In the genomic region with DNA sequence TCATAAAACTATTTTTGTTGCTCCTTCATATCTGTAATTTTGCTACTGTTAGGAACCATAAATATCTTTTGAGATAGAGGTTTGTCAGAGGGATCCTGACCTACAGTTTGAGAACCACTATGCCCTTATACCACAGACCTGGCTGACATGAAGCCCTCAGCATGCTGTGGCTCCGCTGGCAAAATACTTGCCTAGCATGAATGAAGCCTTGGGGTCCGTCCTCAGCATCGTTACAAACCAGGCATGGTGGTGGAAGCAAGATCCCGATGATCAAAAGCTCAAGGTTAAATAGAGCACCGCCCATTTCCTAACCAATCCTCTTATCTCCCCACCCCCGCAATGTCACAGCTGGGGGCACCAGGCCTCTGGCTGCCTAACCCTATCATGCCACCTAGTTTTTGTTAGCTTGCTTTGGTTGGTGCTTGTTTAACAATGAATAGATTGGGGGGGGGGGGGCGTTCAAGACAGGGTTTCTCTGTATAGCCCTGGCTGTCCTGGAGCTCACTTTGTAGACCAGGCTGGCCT, we compare ENCODE assay signal across 12 mouse cellular contexts. TPM values are rescaled to one million over a fixed set of nuclear protein-coding genes. Genes with fewer than 3 reads are reported as not detected.
DNase-seq lines count a peak whose midpoint lies in the region; ATAC-seq lines count a peak whose summit lies in the region.
"Had no signal": no experiment of that assay in that cellular context is flagged by ENCODE, and none has a peak within 500 bp of the region (broad histone marks: within the 10 kb centered on the region; RNA-seq: fewer than 3 reads in every experiment).

No protein-coding gene starts in this region.

- DNase-seq in ZHBTc4 (ENCODE audit: low read depth, low spot score) = peak; percentile 50
- DNase-seq in thymus, postnatal 36 days = peak; percentile 44 to 62
- no peak for DNase-seq in right cerebral cortex, adult 2 months (ENCODE audit: low spot score in 2 of 2)
- DNase-seq in kidney, postnatal 25 days = no peak
- DNase-seq: gastrocnemius, postnatal 25 days; kidney, postnatal 14 days; lung, postnatal 36 days had no signal

- ATAC-seq in midbrain, embryonic 13.5 days = no peak
- ATAC-seq in midbrain, embryonic 15.5 days (replicated peaks) = no peak
- 0 out of 2 replicates have a peak, but pooled peaks have one; percentile 22 for ATAC-seq in liver, embryonic 16.5 days (ENCODE audit: low read depth)

- H3K4me1 ChIP-seq in midbrain, embryonic 13.5 days (replicated peaks) = peaks cover 47% of the 10 kb centered on the region
- H3K4me1 ChIP-seq in midbrain, embryonic 15.5 days = peaks cover 38% of the 10 kb centered on the region
- peaks cover 5% of the 10 kb centered on the region for H3K4me1 ChIP-seq in liver, embryonic 16.5 days (ENCODE audit: control insufficient read depth, low read depth, low read length)

- no peak overlapping the region for H3K4me2 ChIP-seq in midbrain, embryonic 13.5 days (replicated peaks)
- H3K4me2 ChIP-seq in midbrain, embryonic 15.5 days = no peak overlapping the region
- no peak overlapping the region; the same call in 1 of the 2 replicates for H3K4me2 ChIP-seq in liver, embryonic 16.5 days (ENCODE audit: low read depth, low read length)
- H3K4me2 ChIP-seq: limb, embryonic 15.5 days had no signal

- H3K27ac ChIP-seq in midbrain, embryonic 13.5 days = peak overlapping the region; percentile 85
- H3K27ac ChIP-seq in midbrain, embryonic 15.5 days = no peak overlapping the region
- H3K27ac ChIP-seq in liver, embryonic 16.5 days (ENCODE audit: low read length) = no peak overlapping the region
- H3K27ac ChIP-seq: limb, embryonic 15.5 days had no signal

- H3K9me3 ChIP-seq in midbrain, embryonic 13.5 days = no peaks in the 10 kb centered on the region
- no peaks in the 10 kb centered on the region for H3K9me3 ChIP-seq in midbrain, embryonic 15.5 days
- H3K9me3 ChIP-seq in liver, embryonic 16.5 days (replicated peaks; ENCODE audit: control insufficient read depth, low read length) = no peaks in the 10 kb centered on the region
- H3K9me3 ChIP-seq: limb, embryonic 15.5 days had no signal

- H3K9ac ChIP-seq in midbrain, embryonic 13.5 days (replicated peaks) = no peak overlapping the region
- H3K9ac ChIP-seq in midbrain, embryonic 15.5 days = no peak overlapping the region
- no peak overlapping the region for H3K9ac ChIP-seq in liver, embryonic 16.5 days (ENCODE audit: low read depth, low read length)
- H3K9ac ChIP-seq: limb, embryonic 15.5 days had no signal

- 16% methylated on average over 7 of the region's 7 CpGs for WGBS in midbrain, embryonic 13.5 days
- WGBS in midbrain, embryonic 15.5 days = 11% methylated on average over 7 of the region's 7 CpGs
- WGBS in liver, embryonic 16.5 days (ENCODE audit: insufficient replicate concordance) = 5% methylated on average over 7 of the region's 7 CpGs

- peaks cover 44% of the 10 kb centered on the region for H3K36me3 ChIP-seq in midbrain, embryonic 13.5 days
- peaks cover 14% of the 10 kb centered on the region for H3K36me3 ChIP-seq in midbrain, embryonic 15.5 days (replicated peaks)
- H3K36me3 ChIP-seq in liver, embryonic 16.5 days (ENCODE audit: control insufficient read depth, insufficient read depth) = peaks cover 13% of the 10 kb centered on the region

- H3K27me3 ChIP-seq in midbrain, embryonic 13.5 days = no peaks in the 10 kb centered on the region
- no peaks in the 10 kb centered on the region for H3K27me3 ChIP-seq in midbrain, embryonic 15.5 days (replicated peaks)
- no peaks in the 10 kb centered on the region for H3K27me3 ChIP-seq in liver, embryonic 16.5 days (ENCODE audit: control insufficient read depth, insufficient read depth, low read depth, low read length)
- H3K27me3 ChIP-seq: CH12.LX; limb, embryonic 15.5 days had no signal

- no peak overlapping the region for H3K4me3 ChIP-seq in midbrain, embryonic 13.5 days (replicated peaks)
- H3K4me3 ChIP-seq in midbrain, embryonic 15.5 days = no peak overlapping the region
- no peak overlapping the region for H3K4me3 ChIP-seq in liver, embryonic 16.5 days (ENCODE audit: low read depth, low read length)
- H3K4me3 ChIP-seq: limb, embryonic 15.5 days had no signal

RNA-seq across cellular contexts. Expression of gene Pin1, which starts 14.7 kb away (rescaled TPM):
- 62.0 and 63.2 TPM in 2 replicates for polyA plus RNA-seq in midbrain, embryonic 13.5 days (2015; fragmentation: Nextera tagmentation; extraction: Ambion mirVana)
- polyA plus RNA-seq in midbrain, embryonic 15.5 days (2015; fragmentation: Nextera tagmentation; extraction: Ambion mirVana) = 65.0 and 68.4 TPM in 2 replicates
- polyA plus RNA-seq in liver, embryonic 16.5 days (2015; fragmentation: Nextera tagmentation; extraction: Ambion mirVana) = 19.4 and 19.7 TPM in 2 replicates

RNA-seq across cellular contexts. Expression of gene Fbxl12, which starts 22.0 kb away (rescaled TPM):
- 17.7 and 19.0 TPM in 2 replicates for polyA plus RNA-seq in midbrain, embryonic 13.5 days (2015; fragmentation: Nextera tagmentation; extraction: Ambion mirVana)
- 16.0 and 17.8 TPM in 2 replicates for polyA plus RNA-seq in midbrain, embryonic 15.5 days (2015; fragmentation: Nextera tagmentation; extraction: Ambion mirVana)
- polyA plus RNA-seq in liver, embryonic 16.5 days (2015; fragmentation: Nextera tagmentation; extraction: Ambion mirVana) = 4.8 and 5.9 TPM in 2 replicates

RNA-seq across cellular contexts. Expression of gene Ubl5, which starts 23.9 kb away (rescaled TPM):
- 541 and 558 TPM in 2 replicates for polyA plus RNA-seq in midbrain, embryonic 13.5 days (2015; fragmentation: Nextera tagmentation; extraction: Ambion mirVana)
- polyA plus RNA-seq in midbrain, embryonic 15.5 days (2015; fragmentation: Nextera tagmentation; extraction: Ambion mirVana) = 411 and 447 TPM in 2 replicates
- polyA plus RNA-seq in liver, embryonic 16.5 days (2015; fragmentation: Nextera tagmentation; extraction: Ambion mirVana) = 207 and 235 TPM in 2 replicates

Comparison
In these comparisons a context has a peak if more than half of its experiments do, and no peak if none do; other contexts are left out.
1. DNase-seq: peak in ZHBTc4 (single experiment) and thymus, postnatal 36 days (2 of 2); none in right cerebral cortex, adult 2 months (0 of 2) and kidney, postnatal 25 days (0 of 2).